Mouse (Mus musculus) heart, adult 2 months (tissue): ENCODE data around the gene Rem1. TPM values are rescaled to one million over a fixed set of nuclear protein-coding genes. Genes with fewer than 3 reads are reported as not detected.

Experiments
- DNase-seq, 2 experiments: peaks; one replicate each; pipeline ENCODE4 v3.0.0; 2021
- H3K27ac ChIP-seq: fragments of 200-600 bp; 2 replicates; pipeline ENCODE4 v1.8.1; 2022
- H3K27me3 ChIP-seq: fragments of 200-500 bp; 2 replicates; pipeline ENCODE4 v1.6.1; 2012; ENCODE audit warnings: mild to moderate bottlenecking, low read length, inconsistent platforms, mixed read lengths; ENCODE audit not compliant: control insufficient read depth, insufficient read depth
- H3K36me3 ChIP-seq: fragments of 200-500 bp; 2 replicates; pipeline ENCODE4 v1.6.1; 2012; ENCODE audit warnings: low read length, inconsistent platforms; ENCODE audit not compliant: control insufficient read depth, insufficient read depth
- H3K4me1 ChIP-seq: fragments of 200-500 bp; 2 replicates; pipeline ENCODE4 v1.6.1; 2011; ENCODE audit warnings: low read length; ENCODE audit not compliant: control insufficient read depth, insufficient read depth
- H3K4me3 ChIP-seq: fragments of 200-600 bp; 2 replicates; pipeline ENCODE4 v1.8.1; 2022
- H3K79me2 ChIP-seq: fragments of 200-500 bp; replicated peaks from 2 replicates; pipeline ENCODE4 v1.6.1; 2012; ENCODE audit warnings: mild to moderate bottlenecking, inconsistent platforms, low read length, moderate library complexity, mixed read lengths; ENCODE audit not compliant: control insufficient read depth, insufficient read depth
- H3K9ac ChIP-seq: fragments of 200-500 bp; 2 replicates; pipeline ENCODE4 v1.6.1; 2012; ENCODE audit warnings: low read depth, mild to moderate bottlenecking, control low read depth, inconsistent platforms, low read length, mixed read lengths
- CTCF ChIP-seq: fragments of 200-600 bp; IDR thresholded peaks from 2 replicates; pipeline ENCODE4 v1.8.1; 2022; ENCODE audit warnings: antibody characterized with exemption, mild to moderate bottlenecking, moderate library complexity
- EP300 ChIP-seq: fragments of 200-500 bp; IDR thresholded peaks from 2 replicates; pipeline ENCODE4 v1.6.1; 2011; ENCODE audit warnings: low read depth, low read length, control low read depth; ENCODE audit not compliant: insufficient read depth
- POLR2A ChIP-seq: fragments of 200-500 bp; IDR thresholded peaks from 2 replicates; pipeline ENCODE4 v1.6.1; 2011; ENCODE audit warnings: mild to moderate bottlenecking, low read depth, low read length, control low read depth; ENCODE audit not compliant: insufficient read depth
- WGBS: fragments of 180-500 bp; shearing (Covaris S2); methylation state at CpG from one replicate; pipeline ENCODE4 v1.1.7; 2018; 5-methylcytosine and 5-hydroxymethylcytosine counted together
- intact Hi-C: fragments of 180-260 bp; cut with DNase I; formaldehyde crosslinking; loops from one replicate; pipeline ENCODE4 v1.15.1; 2025
- polyA plus RNA-seq: library from polyadenylated mRNA; depleted of rRNA; stranded (reverse); fragments of >200 nt; gene quantifications from 2 replicates; pipeline ENCODE4 v1.2.3, GENCODE M21; 2012
- total RNA-seq, 2 experiments: library from RNA; stranded (reverse); gene quantifications; 2 replicates each; pipeline ENCODE4 v1.2.3; 2021

The Rem1 gene
- total and polyA plus RNA-seq, 3 experiments, result 5.8 to 7.1 (median 7.1) TPM

DNA sequence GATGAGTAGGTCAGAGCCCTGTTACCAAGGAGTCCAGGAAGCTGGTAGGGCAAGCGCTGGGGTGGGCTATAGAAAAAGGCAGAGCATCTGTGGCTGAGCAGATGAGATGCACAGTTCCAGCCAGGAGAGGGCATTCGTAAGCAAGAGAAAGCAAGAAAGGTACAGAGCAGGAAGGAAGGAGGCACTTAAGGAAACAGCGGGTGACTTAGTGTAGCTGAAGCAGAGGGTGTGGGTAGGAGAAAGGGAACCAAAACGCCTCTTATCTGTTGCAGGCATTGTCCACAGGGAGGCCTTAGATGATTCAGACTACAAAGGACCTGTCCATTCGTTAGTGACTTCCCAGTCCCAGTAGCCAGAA lies 44.9 kb downstream of the Rem1 start:
- H3K4me1 ChIP-seq, result peaks cover 16% of the 10 kb centered on the region

GRCm38 (mm10) chr2:152672166-152672565 lies 45.4 kb downstream of the Rem1 start:
- Histone ChIP-seq H3K4me3 (no peak overlapping the region), H3K9ac (no peak overlapping the region), H3K27ac (no peak overlapping the region), H3K36me3 (no peaks in the 10 kb centered on the region), H3K79me2 (peaks cover 2% of the 10 kb centered on the region), H3K27me3 (no peaks in the 10 kb centered on the region), H3K4me1 (peaks cover 16% of the 10 kb centered on the region)
- TF ChIP-seq EP300 (no peak), POLR2A (no peak), CTCF (no peak)
- DNase-seq, result no peak
- WGBS, result 58% methylated on average over 12 of the region's 12 CpGs
- intact Hi-C loops, result loop anchor here (5.0 kb wide), 1 partner anchor 175 kb away; the partner anchor contains the start of gene Tpx2

More for the DNA sequence above, 44.9 kb downstream of the Rem1 start:
- Histone ChIP-seq H3K9ac (no peak overlapping the region), H3K36me3 (no peaks in the 10 kb centered on the region), H3K79me2 (peaks cover 2% of the 10 kb centered on the region), H3K4me3 (no peak overlapping the region), H3K27me3 (no peaks in the 10 kb centered on the region), H3K27ac (no peak overlapping the region)
- no peak for DNase-seq
- WGBS, result 18% methylated on average over 5 of the region's 5 CpGs
- intact Hi-C loops, result loop anchor here (5.0 kb wide), 1 partner anchor 176 kb away; the partner anchor contains the start of gene Tpx2
- peak; percentile 53 for TF ChIP-seq CTCF
- no peak for TF ChIP-seq POLR2A

DNA sequence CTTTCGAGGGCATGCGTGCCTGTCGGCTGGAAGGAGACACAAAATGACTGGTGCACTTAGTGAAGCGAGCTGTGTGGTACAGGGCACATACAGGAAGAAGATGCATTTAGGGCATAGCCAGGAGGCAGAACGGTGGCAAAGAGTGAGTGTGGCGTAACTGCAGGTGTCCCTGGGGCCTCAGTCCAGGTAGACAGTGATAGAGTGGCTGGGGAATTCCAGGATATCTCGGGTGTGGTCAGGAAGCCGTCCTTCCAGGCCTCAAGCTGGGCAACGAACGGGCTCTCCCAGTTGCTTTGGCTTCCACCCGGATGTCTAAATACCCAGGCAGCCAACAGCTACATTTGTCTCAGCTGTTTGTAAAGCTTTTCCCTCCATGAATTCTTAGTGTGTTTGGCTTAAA lies 47.4 kb downstream of the Rem1 start:
- 50% methylated on average over 11 of the region's 11 CpGs for WGBS
- peaks cover 2% of the 10 kb centered on the region for H3K79me2 ChIP-seq
- no peaks in the 10 kb centered on the region for H3K27me3 ChIP-seq
- peak overlapping the region; percentile 10; the same call in 1 of the 2 replicates for H3K27ac ChIP-seq
- no peaks in the 10 kb centered on the region for H3K36me3 ChIP-seq
- no peak for TF ChIP-seq CTCF
- no peak for TF ChIP-seq EP300
- TF ChIP-seq POLR2A, result no peak
- no peak overlapping the region for H3K4me3 ChIP-seq
- intact Hi-C loops, result loop anchor here (5.0 kb wide), 1 partner anchor 173 kb away; the partner anchor contains the start of gene Tpx2
- H3K9ac ChIP-seq, result no peak overlapping the region
- no peak for DNase-seq
- H3K4me1 ChIP-seq, result peaks cover 15% of the 10 kb centered on the region

GRCm38 (mm10) chr2:152675252-152675791 lies 48.6 kb downstream of the Rem1 start:
- Histone ChIP-seq H3K27ac (no peak overlapping the region), H3K27me3 (no peaks in the 10 kb centered on the region), H3K79me2 (peaks cover 2% of the 10 kb centered on the region; the same call in 1 of the 2 replicates), H3K36me3 (no peaks in the 10 kb centered on the region), H3K9ac (no peak overlapping the region), H3K4me3 (no peak overlapping the region), H3K4me1 (peaks cover 13% of the 10 kb centered on the region)
- DNase-seq, result no peak
- TF ChIP-seq POLR2A (no peak), EP300 (no peak), CTCF (no peak)
- WGBS, result 76% methylated on average over 13 of the region's 13 CpGs
- intact Hi-C loops, result no loop called here

GRCm38 (mm10) chr2:152678302-152678701 lies 51.6 kb downstream of the Rem1 start:
- DNase-seq, result no peak
- no peak overlapping the region for H3K27ac ChIP-seq
- TF ChIP-seq POLR2A (no peak), CTCF (peak; percentile 80), EP300 (no peak)
- H3K27me3 ChIP-seq, result no peaks in the 10 kb centered on the region
- H3K36me3 ChIP-seq, result no peaks in the 10 kb centered on the region
- 42% methylated on average over 3 of the region's 3 CpGs for WGBS
- no peak overlapping the region for H3K9ac ChIP-seq
- H3K4me1 ChIP-seq, result peaks cover 2% of the 10 kb centered on the region
- H3K79me2 ChIP-seq, result peaks cover 2% of the 10 kb centered on the region; the same call in 1 of the 2 replicates
- H3K4me3 ChIP-seq, result no peak overlapping the region
- intact Hi-C loops, result no loop called here

DNA sequence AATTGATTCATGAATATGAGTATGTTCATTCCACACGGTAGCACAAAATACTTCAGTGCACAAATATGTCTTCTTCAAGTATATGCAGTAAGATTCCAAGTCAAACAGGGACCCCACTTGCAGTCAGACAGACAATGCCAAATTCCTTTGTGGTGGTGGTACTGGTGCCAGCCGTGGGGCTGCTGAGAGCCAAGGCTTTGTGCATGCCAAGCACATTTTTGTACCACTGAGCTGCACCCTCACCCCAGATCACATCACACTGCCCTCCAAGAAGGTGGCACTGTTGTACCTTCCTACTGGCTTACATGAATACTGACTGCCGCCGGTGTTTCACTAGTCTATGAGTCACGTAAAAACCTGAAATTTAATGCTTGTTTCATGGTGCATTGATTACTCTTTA lies 52.2 kb downstream of the Rem1 start:
- 74% methylated on average over 5 of the region's 5 CpGs for WGBS
- Histone ChIP-seq H3K27me3 (no peaks in the 10 kb centered on the region), H3K79me2 (peaks cover 2% of the 10 kb centered on the region; the same call in 1 of the 2 replicates), H3K9ac (no peak overlapping the region), H3K36me3 (no peaks in the 10 kb centered on the region), H3K4me1 (peaks cover 1% of the 10 kb centered on the region), H3K4me3 (no peak overlapping the region), H3K27ac (no peak overlapping the region)
- no peak for DNase-seq
- intact Hi-C loops, result no loop called here
- no peak for TF ChIP-seq CTCF
- no peak for TF ChIP-seq POLR2A
- no peak for TF ChIP-seq EP300
